Mouse (Mus musculus) MN1 (cell line): ENCODE results near the gene Thap11.

Source experiments
- DNase-seq: peaks from one replicate; pipeline ENCODE4 v3.0.0-alpha.2; 2016; ENCODE audit warnings: low spot score

The Thap11 gene

DNA sequence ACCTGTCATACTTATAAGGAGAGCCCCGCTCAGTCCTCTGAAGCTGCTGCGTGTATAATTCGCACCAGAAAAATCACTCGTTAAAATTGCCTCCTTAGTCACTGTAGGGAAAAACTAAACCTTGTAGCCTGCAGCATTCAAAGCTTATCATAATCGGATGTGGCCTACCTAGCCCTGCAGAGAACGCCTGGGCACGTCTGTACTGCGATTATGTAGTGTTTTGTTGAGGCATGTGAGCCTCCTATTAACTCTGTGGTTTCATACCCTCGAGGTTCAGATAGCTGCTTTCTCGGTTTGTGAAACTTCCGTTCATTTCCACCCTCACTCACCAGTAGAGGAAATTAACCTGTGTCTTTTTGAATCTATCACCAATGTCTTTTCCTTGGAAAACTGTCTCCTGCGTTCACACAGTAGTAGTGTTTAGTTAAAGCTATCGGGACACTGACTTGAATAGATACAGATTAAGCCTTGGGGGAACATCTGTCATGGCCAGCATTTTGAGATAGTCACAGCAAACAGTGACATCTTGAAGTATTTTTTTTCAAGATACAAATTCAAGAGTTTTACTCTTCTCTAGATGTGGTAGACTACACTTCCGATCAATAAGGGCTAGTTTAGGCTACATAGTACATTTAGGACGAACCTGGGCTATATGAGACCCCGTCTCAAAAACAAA lies 46.1 kb downstream of the Thap11 start:
- DNase-seq: no peak
